Mouse (Mus musculus) midbrain, embryonic 11.5 days (tissue): ENCODE data around the gene Baiap2l2. TPM values are rescaled to one million over a fixed set of nuclear protein-coding genes. Genes with fewer than 3 reads are reported as not detected.

ENCODE experiments used
- polyA plus RNA-seq: library from polyadenylated mRNA; unstranded; fragments of >200 nt; fragmentation: Nextera tagmentation; extraction: Ambion mirVana; gene quantifications from 2 replicates; pipeline ENCODE4 v1.2.1, GENCODE M21; 2014

Baiap2l2 gene
- polyA plus RNA-seq, 1 experiment from 2014 or later: 0.27 TPM

Other genes with a start within 250 kb of the Baiap2l2 start
- not detected in 2 replicates for gene Galr3, start 243.7 kb downstream of the Baiap2l2 start, polyA plus RNA-seq
- 52.7 and 53.5 TPM in 2 replicates for gene Ankrd54, start 222.6 kb downstream of the Baiap2l2 start, polyA plus RNA-seq
- gene Eif3l, start 210.4 kb downstream of the Baiap2l2 start, polyA plus RNA-seq: 242 and 251 TPM in 2 replicates
- gene Micall1, start 176.6 kb downstream of the Baiap2l2 start, polyA plus RNA-seq: 5.2 and 5.4 TPM in 2 replicates
- 354 and 362 TPM in 2 replicates for gene Polr2f, start 144.5 kb downstream of the Baiap2l2 start, polyA plus RNA-seq
- 9.5 and 10.2 TPM in 2 replicates for gene 1700088E04Rik, start 144.3 kb downstream of the Baiap2l2 start, polyA plus RNA-seq
- 0.64 and 0.95 TPM in 2 replicates for gene Sox10, start 120.3 kb downstream of the Baiap2l2 start, polyA plus RNA-seq
- gene Pick1, start 56.4 kb downstream of the Baiap2l2 start, polyA plus RNA-seq: 18.7 and 21.1 TPM in 2 replicates
- gene Gm49486, start 56.1 kb downstream of the Baiap2l2 start, polyA plus RNA-seq: 0.12 and 0.57 TPM in 2 replicates
- 0.14 and 0.15 TPM in 2 replicates for gene Slc16a8, start 30.8 kb downstream of the Baiap2l2 start, polyA plus RNA-seq
- 18.4 and 20.6 TPM in 2 replicates for gene Pla2g6, start 42.9 kb upstream of the Baiap2l2 start, polyA plus RNA-seq
- gene Maff, start 61.1 kb upstream of the Baiap2l2 start, polyA plus RNA-seq: 1.0 and 2.3 TPM in 2 replicates
- 25.5 and 33.8 TPM in 2 replicates for gene Tmem184b, start 118.0 kb upstream of the Baiap2l2 start, polyA plus RNA-seq
- gene Csnk1e, start 170.0 kb upstream of the Baiap2l2 start, polyA plus RNA-seq: 175 and 182 TPM in 2 replicates
- not detected in 2 replicates for gene Kcnj4, start 219.7 kb upstream of the Baiap2l2 start, polyA plus RNA-seq
- gene Kdelr3, start 230.9 kb upstream of the Baiap2l2 start, polyA plus RNA-seq: 14.9 and 16.4 TPM in 2 replicates